ENCODE assay signal across 8 mouse cellular contexts in genomic region chr15:80340348-80340747, GRCm38 (mm10). TPM values are rescaled to one million over a fixed set of nuclear protein-coding genes. Genes with fewer than 3 reads are reported as not detected.
A peak's percentile ranks its signal among the peaks of the same experiment; 100 is the strongest.
DNase-seq lines count a peak whose midpoint lies in the region; ATAC-seq and TF ChIP-seq lines count a peak whose summit lies in the region.
"Had no signal": no experiment of that assay in that cellular context is flagged by ENCODE, and none has a peak within 500 bp of the region (broad histone marks: within the 10 kb centered on the region; RNA-seq: fewer than 3 reads in every experiment).

No protein-coding gene starts in this region.

- no peaks in the 10 kb centered on the region for H3K79me2 ChIP-seq in C2C12 (ENCODE audit: control insufficient read depth, insufficient read depth)
- no peaks in the 10 kb centered on the region for H3K79me2 ChIP-seq in liver, adult 2 months (ENCODE audit: control insufficient read depth, insufficient read depth, low read length)

- WGBS in hindbrain, embryonic 11.5 days: 82% methylated on average over 2 of the region's 2 CpGs
- WGBS in hindbrain, embryonic 13.5 days: 80% methylated on average over 2 of the region's 2 CpGs
- 80% methylated on average over 2 of the region's 2 CpGs for WGBS in liver, adult 2 months

- H3K4me3 ChIP-seq in hindbrain, embryonic 11.5 days (ENCODE audit: low read depth, low read length): no peak overlapping the region
- H3K4me3 ChIP-seq in hindbrain, embryonic 13.5 days: no peak overlapping the region
- no peak overlapping the region for H3K4me3 ChIP-seq in C2C12 (ENCODE audit: insufficient read depth, poor library complexity, severe bottlenecking)
- H3K4me3 ChIP-seq in liver, adult 2 months (ENCODE audit: insufficient read depth, low read depth, low read length): no peak overlapping the region
- H3K4me3 ChIP-seq: megakaryocyte, embryonic 14.5 days had no signal

- H3K79me3 ChIP-seq in C2C12 (ENCODE audit: low read depth): no peaks in the 10 kb centered on the region

- TF ChIP-seq POLR2A in liver, adult 2 months (IDR thresholded peaks at IDR 0.05; ENCODE audit: extremely low read depth, insufficient read depth, low read length): no peak

- peak; percentile 61 for DNase-seq in hindbrain, embryonic 11.5 days (ENCODE audit: low spot score)
- DNase-seq in 416B (ENCODE audit: low read depth): peak; percentile 29
- DNase-seq in cerebellum, postnatal 4 days (ENCODE audit: low spot score in 2 of 2): peak; percentile 47 to 69
- peak; percentile 19 for DNase-seq in liver, adult 2 months (ENCODE audit: extremely low read depth, low read depth, low spot score)
- DNase-seq in splenic B cell, adult 2 months (ENCODE audit: low read depth, low spot score): peak; percentile 65

- H3K9me3 ChIP-seq in hindbrain, embryonic 11.5 days (ENCODE audit: control insufficient read depth, low read length): no peaks in the 10 kb centered on the region
- no peaks in the 10 kb centered on the region for H3K9me3 ChIP-seq in hindbrain, embryonic 13.5 days

- no peak overlapping the region for H3ac ChIP-seq in C2C12 (ENCODE audit: control insufficient read depth, insufficient read length, low read depth)

- H3K27ac ChIP-seq in hindbrain, embryonic 11.5 days (ENCODE audit: low read depth, low read length): no peak overlapping the region
- no peak overlapping the region for H3K27ac ChIP-seq in hindbrain, embryonic 13.5 days
- H3K27ac ChIP-seq in liver, adult 2 months (replicated peaks; ENCODE audit: insufficient read depth, low read depth, low read length): no peak overlapping the region

- H3K27me3 ChIP-seq in hindbrain, embryonic 11.5 days (ENCODE audit: control insufficient read depth, insufficient read depth, low read length): no peaks in the 10 kb centered on the region
- H3K27me3 ChIP-seq in hindbrain, embryonic 13.5 days: 0 out of 2 replicates have a peak, but pooled peaks cover 5% of the 10 kb centered on the region
- peaks cover 52% of the 10 kb centered on the region for H3K27me3 ChIP-seq in C2C12 (ENCODE audit: control insufficient read depth, insufficient read depth, insufficient read length)
- H3K27me3 ChIP-seq in liver, adult 2 months (ENCODE audit: control insufficient read depth, insufficient read depth, low read length): no peaks in the 10 kb centered on the region
- no peaks in the 10 kb centered on the region for H3K27me3 ChIP-seq in splenic B cell, adult 2 months (ENCODE audit: control insufficient read depth, insufficient read depth, low read length, poor library complexity, severe bottlenecking)

- no peak overlapping the region for H3K4me2 ChIP-seq in hindbrain, embryonic 11.5 days (replicated peaks; ENCODE audit: low read depth, low read length)
- no peak overlapping the region for H3K4me2 ChIP-seq in hindbrain, embryonic 13.5 days

- no peak overlapping the region for H3K9ac ChIP-seq in hindbrain, embryonic 11.5 days (ENCODE audit: low read depth, low read length)
- H3K9ac ChIP-seq in hindbrain, embryonic 13.5 days: no peak overlapping the region
- no peak overlapping the region for H3K9ac ChIP-seq in liver, adult 2 months (ENCODE audit: low read depth, low read length)

- peak; percentile 31 for TF ChIP-seq CTCF in C2C12 (IDR thresholded peaks at IDR 0.05; ENCODE audit: control insufficient read depth, insufficient read depth, insufficient read length)
- peak; percentile 74 for TF ChIP-seq CTCF in liver, adult 2 months (IDR thresholded peaks at IDR 0.05; ENCODE audit: low read depth, low read length)

- no peaks in the 10 kb centered on the region for H3K36me3 ChIP-seq in hindbrain, embryonic 11.5 days (ENCODE audit: control insufficient read depth, insufficient read depth, low read length)
- no peaks in the 10 kb centered on the region for H3K36me3 ChIP-seq in hindbrain, embryonic 13.5 days
- H3K36me3 ChIP-seq in C2C12 (ENCODE audit: control insufficient read depth, insufficient read depth): no peaks in the 10 kb centered on the region
- H3K36me3 ChIP-seq in liver, adult 2 months (ENCODE audit: control insufficient read depth, insufficient read depth, low read length): no peaks in the 10 kb centered on the region
- H3K36me3 ChIP-seq in splenic B cell, adult 2 months (ENCODE audit: control insufficient read depth, insufficient read depth, low read length, poor library complexity, severe bottlenecking): peaks cover 22% of the 10 kb centered on the region

- no peaks in the 10 kb centered on the region for H3K4me1 ChIP-seq in hindbrain, embryonic 11.5 days (replicated peaks; ENCODE audit: control insufficient read depth, insufficient read depth, low read length)
- peaks cover 8% of the 10 kb centered on the region for H3K4me1 ChIP-seq in hindbrain, embryonic 13.5 days (replicated peaks)
- no peaks in the 10 kb centered on the region; the same call in 1 of the 2 replicates for H3K4me1 ChIP-seq in liver, adult 2 months (ENCODE audit: control insufficient read depth, insufficient read depth, low read length)
- H3K4me1 ChIP-seq: megakaryocyte, embryonic 14.5 days had no signal

- ATAC-seq in hindbrain, embryonic 11.5 days (ENCODE audit: low FRiP score): no peak
- ATAC-seq in hindbrain, embryonic 13.5 days (ENCODE audit: low FRiP score): no peak

TF ChIP-seq in C2C12, 6 proteins besides CTCF, POLR2A, EP300 and RAD21:
- peak; percentile 14 for TF ChIP-seq CEBPB (IDR thresholded peaks at IDR 0.05; ENCODE audit: low read depth)
- no peak for TF ChIP-seq FOSL1 (IDR thresholded peaks at IDR 0.05; ENCODE audit: insufficient read depth, low read length, poor library complexity, severe bottlenecking)

RNA-seq across cellular contexts. Expression of gene Cacna1i, which starts 53.3 kb away (rescaled TPM):
- 0.14 and 0.74 TPM in 2 replicates for polyA plus RNA-seq in hindbrain, embryonic 11.5 days (2014; fragmentation: Nextera tagmentation; extraction: Ambion mirVana)
- polyA plus RNA-seq in hindbrain, embryonic 13.5 days (2015; fragmentation: Nextera tagmentation; extraction: Ambion mirVana): 0.34 and 0.39 TPM in 2 replicates
- not detected for polyA plus RNA-seq in C2C12 (2012; fragmentation: generic; extraction: Trizol)
- total RNA-seq in liver, adult 2 months (2014; rRNA removed): under 0.01 and 0.13 TPM in 2 replicates
- polyA plus RNA-seq in liver, adult 2 months (2012; rRNA removed): 0.02 and 0.09 TPM in 2 replicates
